Mouse (Mus musculus): ENCODE results near the gene Snx30. TPM values are rescaled to one million over a fixed set of nuclear protein-coding genes. Genes with fewer than 3 reads are reported as not detected.

Snx30 gene
- total RNA-seq, 2 experiments from 2014 or later = 13.2 to 14.0 TPM

DNA sequence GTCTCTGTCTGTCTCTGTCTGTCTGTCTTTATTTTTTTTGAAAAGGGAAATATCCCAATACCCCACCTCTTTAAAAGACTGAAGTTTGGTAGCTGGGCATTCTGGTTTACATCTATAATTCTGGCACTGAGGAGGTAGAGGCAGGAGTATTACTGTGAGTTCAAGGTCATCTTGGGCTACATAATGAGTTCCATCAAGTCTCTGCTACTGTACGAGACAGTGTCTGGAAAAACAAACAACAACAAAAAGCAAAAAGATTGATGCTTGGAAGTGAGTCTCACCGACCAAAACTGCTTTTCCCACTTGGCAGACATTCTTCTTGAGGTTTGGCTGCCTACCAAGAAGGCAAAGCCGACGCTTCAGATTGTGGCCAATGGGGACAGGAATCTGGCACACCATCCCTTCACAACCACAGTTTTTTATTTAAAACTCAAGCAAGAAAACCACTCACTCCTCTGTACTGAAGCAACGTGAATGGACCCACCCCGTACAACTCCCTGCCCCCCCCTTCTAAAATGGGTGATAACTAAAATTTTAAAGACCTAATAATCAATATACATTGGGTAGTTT, 63.9 kb downstream of the Snx30 start:
- DNase-seq (ENCODE audit: low spot score in 2 of 2) = no peak

DNA sequence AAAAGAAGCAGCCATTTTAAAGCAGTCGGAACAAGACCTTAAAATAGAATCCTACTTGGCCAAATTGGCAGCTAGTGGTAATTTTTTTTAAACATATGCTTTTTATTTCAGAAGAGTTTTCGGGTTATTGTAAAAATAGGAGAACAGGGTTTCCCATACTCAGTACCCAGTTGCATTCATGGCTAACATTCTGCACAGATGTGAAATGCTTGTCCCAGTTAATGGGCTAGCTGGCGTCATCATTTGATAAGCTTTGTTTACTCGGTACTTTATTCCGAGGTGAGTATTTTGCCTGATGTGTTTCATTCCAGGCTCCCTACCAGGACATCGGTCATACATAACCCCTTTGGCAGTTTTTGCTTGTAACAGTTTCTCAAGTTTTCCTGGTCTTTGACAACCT, 64.8 kb downstream of the Snx30 start:
- DNase-seq (ENCODE audit: low spot score in 2 of 2) = no peak

GRCm38 (mm10) chr4:59870859-59871591, 65.4 kb downstream of the Snx30 start:
- peak in 1 of 2 experiments; percentile 51 for DNase-seq (ENCODE audit: low spot score in 2 of 2)

- no peak for DNase-seq (ENCODE audit: low spot score in 2 of 2)
Measured at GRCm38 (mm10) chr4:59873240-59873639, 67.6 kb downstream of the Snx30 start.

GRCm38 (mm10) chr4:59873830-59874229, 68.2 kb downstream of the Snx30 start:
- DNase-seq (ENCODE audit: low spot score in 2 of 2) = no peak

- no peak for DNase-seq (ENCODE audit: low spot score in 2 of 2)
Measured at GRCm38 (mm10) chr4:59876570-59876969, 70.9 kb downstream of the Snx30 start.

DNA sequence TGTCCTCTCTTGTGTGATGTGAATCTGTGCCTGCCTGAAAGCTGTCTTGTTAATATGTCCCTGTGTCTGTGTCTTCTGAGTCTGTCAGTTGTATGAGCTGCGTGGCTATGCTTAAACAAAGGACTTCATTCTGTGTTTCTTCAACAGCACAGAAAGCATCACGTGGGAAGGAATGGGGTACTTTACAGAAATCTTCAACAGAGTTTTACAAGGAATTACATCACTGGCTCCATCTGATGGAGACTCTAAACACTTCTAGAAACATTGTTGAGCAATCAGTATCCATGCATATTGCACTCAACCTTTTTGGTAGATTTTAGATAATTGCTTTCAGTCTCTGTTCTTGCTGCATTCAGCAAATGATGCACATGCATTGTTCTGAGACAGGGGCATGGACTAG, 71.4 kb downstream of the Snx30 start:
- DNase-seq (ENCODE audit: low spot score in 2 of 2) = no peak

- no peak for DNase-seq (ENCODE audit: low spot score in 2 of 2)
Measured at GRCm38 (mm10) chr4:59878595-59878994, 73.0 kb downstream of the Snx30 start.

DNA sequence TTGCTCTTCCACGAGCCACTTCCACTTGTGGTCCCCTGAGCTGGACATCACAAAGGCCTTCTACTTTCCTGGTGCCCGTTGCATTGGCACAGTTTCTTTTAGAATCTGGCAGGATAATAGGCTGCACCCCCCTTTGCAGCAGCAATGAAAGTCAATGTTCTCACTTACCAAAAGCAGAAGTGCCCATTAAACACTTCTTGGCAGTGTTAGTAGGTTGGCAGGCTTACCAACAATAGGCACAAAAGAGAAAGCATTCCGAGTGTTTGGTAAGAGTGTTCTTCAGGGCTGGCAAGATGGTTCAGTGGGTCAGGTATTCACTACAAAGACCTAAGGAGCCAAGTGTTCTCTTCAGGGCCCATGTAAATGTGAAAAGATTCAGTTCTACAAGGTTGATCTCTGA, 73.8 kb downstream of the Snx30 start:
- no peak for DNase-seq (ENCODE audit: low spot score in 2 of 2)

- DNase-seq (ENCODE audit: low spot score in 2 of 2) = no peak
Measured at GRCm38 (mm10) chr4:59880725-59881124, 75.1 kb downstream of the Snx30 start.

- no peak for DNase-seq (ENCODE audit: low spot score in 2 of 2)
Measured at GRCm38 (mm10) chr4:59881210-59881609, 75.6 kb downstream of the Snx30 start.

GRCm38 (mm10) chr4:59884136-59884696, 78.6 kb downstream of the Snx30 start:
- DNase-seq (ENCODE audit: low spot score in 2 of 2) = no peak

DNA sequence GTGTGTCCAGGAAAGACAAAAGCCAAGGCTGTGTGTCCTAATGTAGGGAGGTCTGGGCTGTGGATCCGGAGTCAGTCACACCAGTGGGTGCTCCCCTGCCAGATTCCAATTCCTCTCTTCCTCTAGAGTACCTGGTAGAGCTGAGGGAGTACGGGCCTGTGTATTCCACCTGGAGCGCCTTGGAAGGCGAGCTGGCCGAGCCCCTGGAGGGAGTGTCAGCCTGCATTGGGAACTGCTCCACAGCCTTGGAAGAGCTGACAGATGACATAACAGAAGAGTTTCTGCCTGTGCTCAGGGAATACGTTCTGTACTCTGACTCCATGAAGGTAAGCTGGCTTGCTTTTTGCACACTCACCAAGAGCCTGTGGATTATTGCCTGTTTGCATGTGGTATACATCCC, 80.6 kb downstream of the Snx30 start:
- no peak for DNase-seq (ENCODE audit: low spot score in 2 of 2)

DNA sequence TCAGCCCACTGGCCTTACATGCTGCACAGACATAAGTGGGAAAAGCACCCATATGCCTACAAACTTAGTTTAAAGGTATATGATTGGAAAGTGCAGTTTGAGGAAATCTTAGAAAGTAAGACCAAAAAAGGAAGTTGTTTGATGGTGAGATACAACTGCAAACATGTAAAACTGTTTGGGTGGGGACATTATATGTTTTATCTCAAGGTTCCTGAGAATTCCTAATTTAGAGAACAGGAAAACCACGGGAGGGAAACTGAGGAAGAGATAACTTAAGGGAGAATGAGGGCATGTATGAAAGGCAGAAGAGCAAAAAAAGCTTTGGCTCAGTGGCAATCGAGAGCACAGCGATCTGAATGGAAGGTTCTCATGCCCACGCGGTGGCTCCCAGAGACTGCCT, 81.4 kb downstream of the Snx30 start:
- DNase-seq (ENCODE audit: low spot score in 2 of 2) = no peak

DNA sequence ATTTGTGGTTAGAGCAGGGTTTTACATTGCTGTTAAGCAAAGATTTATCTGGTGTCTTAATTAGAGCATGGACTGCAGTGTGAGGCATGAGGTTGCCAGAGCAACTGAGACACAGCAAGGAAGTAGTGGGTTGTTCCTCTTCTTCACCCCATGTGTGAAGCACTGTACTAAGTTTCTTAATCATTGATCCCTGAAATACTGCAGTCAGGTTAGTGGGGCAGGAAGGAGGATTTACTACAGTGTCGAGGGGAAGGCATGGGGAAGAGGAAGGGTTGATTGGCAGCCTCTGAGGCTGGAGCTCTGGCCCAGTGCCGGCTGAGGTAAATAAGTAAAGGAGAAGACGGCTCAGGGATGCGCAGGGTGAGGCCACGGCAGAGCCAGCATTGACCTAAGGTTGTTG, 82.4 kb downstream of the Snx30 start:
- no peak for DNase-seq (ENCODE audit: low spot score in 2 of 2)

GRCm38 (mm10) chr4:59890086-59890600, 84.5 kb downstream of the Snx30 start:
- DNase-seq (ENCODE audit: low spot score in 2 of 2) = no peak

GRCm38 (mm10) chr4:59891723-59892416, 86.2 kb downstream of the Snx30 start:
- DNase-seq (ENCODE audit: low spot score in 2 of 2) = no peak

- DNase-seq (ENCODE audit: low spot score in 2 of 2) = no peak
Measured at GRCm38 (mm10) chr4:59892731-59893130, 87.1 kb downstream of the Snx30 start.

GRCm38 (mm10) chr4:59894415-59894814, 88.8 kb downstream of the Snx30 start:
- no peak for DNase-seq (ENCODE audit: low spot score in 2 of 2)

DNA sequence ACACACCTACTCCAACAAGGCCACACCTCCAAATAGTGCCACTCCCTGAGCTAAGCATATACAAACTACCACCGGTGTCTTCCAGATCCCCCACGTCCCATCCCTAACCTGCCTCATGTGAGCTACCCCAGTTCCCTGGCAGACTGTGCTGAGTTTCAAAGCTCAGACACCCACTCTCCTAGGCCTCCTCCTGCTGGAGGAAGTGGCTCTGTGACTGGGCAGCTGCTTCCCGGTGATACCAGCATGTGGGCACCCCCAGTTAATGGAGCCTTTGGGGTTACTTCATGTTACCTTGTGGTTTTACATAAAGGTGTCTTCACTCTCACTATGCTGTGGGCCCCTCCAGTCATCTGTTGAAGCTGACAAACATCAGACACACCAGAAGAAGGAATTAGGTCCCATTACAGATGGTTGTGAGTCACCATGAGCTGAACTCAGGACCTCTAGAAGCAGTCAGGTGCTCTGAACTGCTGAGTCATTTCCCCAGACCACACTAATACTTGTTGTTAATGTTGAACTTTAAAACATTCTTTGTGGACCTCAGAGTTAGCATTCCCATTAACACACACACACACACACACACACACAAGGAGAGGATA, 89.4 kb downstream of the Snx30 start:
- no peak for DNase-seq (ENCODE audit: low spot score in 2 of 2)

GRCm38 (mm10) chr4:59896000-59896399, 90.4 kb downstream of the Snx30 start:
- no peak for DNase-seq (ENCODE audit: low spot score in 2 of 2)

Data from adrenal gland, postnatal 4 days (tissue).